Mouse (Mus musculus) small intestine, adult 2 months (tissue): ENCODE data around the gene Alx3.

Experiments
- CTCF ChIP-seq: fragments of 200-500 bp; IDR thresholded peaks from 2 replicates; pipeline ENCODE4 v1.5.1; 2012; ENCODE audit warnings: low read depth, mild to moderate bottlenecking, control low read depth, inconsistent platforms, low read length, moderate library complexity, mixed read lengths; ENCODE audit not compliant: insufficient replicate concordance, insufficient read length; ENCODE audit errors: extremely low read depth
- POLR2A ChIP-seq: fragments of 200-500 bp; IDR thresholded peaks from 2 replicates; pipeline ENCODE4 v1.6.1; 2012; ENCODE audit warnings: low read depth, mild to moderate bottlenecking, control low read depth, inconsistent platforms, low read length, moderate library complexity

DNA sequence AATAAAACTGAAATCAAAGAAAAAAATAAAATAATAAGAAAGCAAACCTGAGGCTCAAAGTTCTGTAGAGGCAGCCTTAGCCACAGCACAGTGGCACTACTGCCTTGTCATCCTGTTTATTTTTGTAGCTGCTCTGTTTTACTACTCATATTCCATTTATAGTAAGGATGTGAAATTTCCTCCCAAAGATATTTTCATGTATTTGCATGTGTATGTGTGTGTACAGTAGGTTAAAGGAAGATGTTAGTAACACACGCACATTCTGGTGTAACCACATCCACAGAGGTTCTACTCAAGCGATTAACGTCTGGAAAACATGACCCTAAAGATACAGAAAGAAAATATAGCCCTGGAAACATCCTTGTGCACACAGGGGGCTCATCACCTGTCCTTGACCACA, 18.0 kb upstream of the Alx3 start:
- TF ChIP-seq CTCF (no peak), POLR2A (no peak)
